Mouse (Mus musculus) hindbrain, embryonic 15.5 days (tissue): ENCODE data around the gene Acin1. TPM values are rescaled to one million over a fixed set of nuclear protein-coding genes. Genes with fewer than 3 reads are reported as not detected.

Source experiments
- ATAC-seq: fragments of 200-750 bp; cut with Nextera tagmentation; 2 replicates; pipeline ENCODE4 v1.8.0; 2017; ENCODE audit warnings: low read depth, moderate number of reproducible peaks, moderate TSS enrichment; ENCODE audit not compliant: low FRiP score
- H3K27ac ChIP-seq: fragments of 300-500 bp; sonication (generic); replicated peaks from 2 replicates; pipeline ENCODE4 v1.5.1; 2015; ENCODE audit warnings: mild to moderate bottlenecking, inconsistent platforms
- H3K27me3 ChIP-seq: fragments of 300-500 bp; sonication (generic); 2 replicates; pipeline ENCODE4 v1.6.1; 2015; ENCODE audit warnings: control low read depth, inconsistent platforms
- H3K36me3 ChIP-seq: fragments of 300-500 bp; sonication (generic); 2 replicates; pipeline ENCODE4 v1.6.1; 2015; ENCODE audit warnings: control low read depth, inconsistent platforms
- H3K4me1 ChIP-seq: fragments of 300-500 bp; sonication (generic); replicated peaks from 2 replicates; pipeline ENCODE4 v1.6.1; 2015; ENCODE audit warnings: control low read depth, inconsistent platforms
- H3K4me2 ChIP-seq: fragments of 300-500 bp; sonication (generic); 2 replicates; pipeline ENCODE4 v1.6.1; 2015; ENCODE audit warnings: moderate library complexity, mild to moderate bottlenecking, inconsistent platforms
- H3K4me3 ChIP-seq: fragments of 300-500 bp; sonication (generic); 2 replicates; pipeline ENCODE4 v1.5.1; 2015; ENCODE audit warnings: mild to moderate bottlenecking, inconsistent platforms
- H3K9ac ChIP-seq: fragments of 300-500 bp; sonication (generic); 2 replicates; pipeline ENCODE4 v1.6.1; 2015; ENCODE audit warnings: inconsistent platforms
- H3K9me3 ChIP-seq: fragments of 300-500 bp; sonication (generic); 2 replicates; pipeline ENCODE4 v1.6.1; 2016; ENCODE audit warnings: control low read depth, inconsistent platforms
- WGBS: fragments of 180-500 bp; shearing (Covaris S2); methylation state at CpG from one replicate; pipeline ENCODE4 v1.1.7; 2015; 5-methylcytosine and 5-hydroxymethylcytosine counted together
- polyA plus RNA-seq: library from polyadenylated mRNA; unstranded; fragments of >200 nt; fragmentation: Nextera tagmentation; extraction: Ambion mirVana; gene quantifications from 2 replicates; pipeline ENCODE4 v1.2.1, GENCODE M21; 2015

Gene Acin1
- polyA plus RNA-seq, 1 experiment from 2014 or later: 124 TPM

DNA sequence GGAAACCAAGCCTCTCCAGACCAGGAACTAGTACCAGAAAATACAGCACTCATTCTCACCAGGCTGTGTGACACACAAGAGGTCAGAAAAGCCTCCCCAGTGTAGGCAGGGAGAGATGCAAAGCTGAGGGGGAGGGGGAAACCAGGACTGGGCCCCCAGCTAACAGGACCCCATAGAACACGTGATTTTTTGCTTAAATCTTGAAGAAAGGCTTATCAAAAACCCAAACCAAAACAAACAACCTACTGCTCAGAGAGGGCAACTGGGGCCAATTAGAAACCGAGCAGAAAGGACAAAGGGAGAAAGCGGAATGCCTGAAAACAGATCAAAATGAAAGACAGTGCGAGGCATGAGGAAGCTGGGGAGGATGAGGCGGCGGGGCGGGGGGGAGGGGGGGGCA is 33.9 kb downstream of the Acin1 start:
- H3K27me3 ChIP-seq: no peaks in the 10 kb centered on the region
- peak overlapping the region; percentile 84 for H3K9ac ChIP-seq
- ATAC-seq: 0 out of 2 replicates have a peak, but pooled peaks have one; percentile 11
- peak overlapping the region; percentile 87 for H3K27ac ChIP-seq
- H3K4me1 ChIP-seq: peaks cover 55% of the 10 kb centered on the region
- peaks cover 59% of the 10 kb centered on the region for H3K36me3 ChIP-seq
- WGBS: 0% methylated on average over 7 of the region's 7 CpGs
- no peaks in the 10 kb centered on the region for H3K9me3 ChIP-seq
- peak overlapping the region; percentile 67 for H3K4me3 ChIP-seq
- H3K4me2 ChIP-seq: peak overlapping the region; percentile 92

DNA sequence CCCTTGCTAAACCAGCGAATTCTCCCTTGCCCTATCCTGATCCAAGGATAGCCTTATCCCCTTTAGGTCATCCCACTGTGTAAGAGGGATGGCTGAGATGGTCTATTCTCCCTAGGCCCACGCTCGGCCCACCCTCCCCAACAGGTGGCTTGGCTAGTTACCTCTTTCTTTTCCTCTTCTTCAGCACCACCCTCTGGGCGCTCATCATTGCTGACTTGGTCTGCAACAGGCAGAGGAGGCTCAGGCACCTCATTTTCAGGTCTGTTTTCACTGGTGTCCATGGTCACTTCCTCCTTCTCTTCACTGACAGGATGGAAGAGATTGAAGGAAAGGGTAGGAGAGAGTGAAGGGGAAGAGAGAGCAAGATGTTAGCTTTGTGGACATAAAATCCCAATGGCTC is 35.2 kb downstream of the Acin1 start:
- peak overlapping the region; percentile 6; the same call in 1 of the 2 replicates for H3K4me3 ChIP-seq
- H3K9ac ChIP-seq: 0 out of 2 replicates have a peak overlapping the region, but pooled peaks have one; percentile 21
- no peak; the same call in 1 of the 2 replicates for ATAC-seq
- WGBS: 73% methylated on average over 4 of the region's 4 CpGs
- H3K4me1 ChIP-seq: peaks cover 55% of the 10 kb centered on the region
- H3K9me3 ChIP-seq: no peaks in the 10 kb centered on the region
- H3K27me3 ChIP-seq: no peaks in the 10 kb centered on the region
- H3K4me2 ChIP-seq: peak overlapping the region; percentile 92
- H3K27ac ChIP-seq: peak overlapping the region; percentile 22; the same call in 1 of the 2 replicates
- peaks cover 59% of the 10 kb centered on the region for H3K36me3 ChIP-seq

- Histone ChIP-seq H3K27ac (peak overlapping the region; percentile 22; the same call in 1 of the 2 replicates), H3K4me1 (peaks cover 55% of the 10 kb centered on the region)
Measured at GRCm38 (mm10) chr14:54650621-54651454, 35.9 kb downstream of the Acin1 start.

GRCm38 (mm10) chr14:54647900-54648299 is 38.8 kb downstream of the Acin1 start:
- ATAC-seq: no peak
- Histone ChIP-seq H3K4me2 (no peak overlapping the region), H3K27ac (no peak overlapping the region), H3K9me3 (no peaks in the 10 kb centered on the region), H3K4me1 (peaks cover 47% of the 10 kb centered on the region), H3K9ac (no peak overlapping the region), H3K27me3 (no peaks in the 10 kb centered on the region), H3K4me3 (no peak overlapping the region), H3K36me3 (peaks cover 82% of the 10 kb centered on the region)
- 80% methylated on average over 4 of the region's 4 CpGs for WGBS

More at GRCm38 (mm10) chr14:54650621-54651454, 35.9 kb downstream of the Acin1 start:
- H3K9ac ChIP-seq: no peak overlapping the region
- peak overlapping the region; percentile 6; the same call in 1 of the 2 replicates for H3K4me3 ChIP-seq
- peaks cover 59% of the 10 kb centered on the region for H3K36me3 ChIP-seq
- H3K9me3 ChIP-seq: no peaks in the 10 kb centered on the region
- peak; percentile 31 for ATAC-seq
- peak overlapping the region; percentile 92 for H3K4me2 ChIP-seq
- WGBS: 64% methylated on average over 23 of the region's 23 CpGs
- no peaks in the 10 kb centered on the region for H3K27me3 ChIP-seq

DNA sequence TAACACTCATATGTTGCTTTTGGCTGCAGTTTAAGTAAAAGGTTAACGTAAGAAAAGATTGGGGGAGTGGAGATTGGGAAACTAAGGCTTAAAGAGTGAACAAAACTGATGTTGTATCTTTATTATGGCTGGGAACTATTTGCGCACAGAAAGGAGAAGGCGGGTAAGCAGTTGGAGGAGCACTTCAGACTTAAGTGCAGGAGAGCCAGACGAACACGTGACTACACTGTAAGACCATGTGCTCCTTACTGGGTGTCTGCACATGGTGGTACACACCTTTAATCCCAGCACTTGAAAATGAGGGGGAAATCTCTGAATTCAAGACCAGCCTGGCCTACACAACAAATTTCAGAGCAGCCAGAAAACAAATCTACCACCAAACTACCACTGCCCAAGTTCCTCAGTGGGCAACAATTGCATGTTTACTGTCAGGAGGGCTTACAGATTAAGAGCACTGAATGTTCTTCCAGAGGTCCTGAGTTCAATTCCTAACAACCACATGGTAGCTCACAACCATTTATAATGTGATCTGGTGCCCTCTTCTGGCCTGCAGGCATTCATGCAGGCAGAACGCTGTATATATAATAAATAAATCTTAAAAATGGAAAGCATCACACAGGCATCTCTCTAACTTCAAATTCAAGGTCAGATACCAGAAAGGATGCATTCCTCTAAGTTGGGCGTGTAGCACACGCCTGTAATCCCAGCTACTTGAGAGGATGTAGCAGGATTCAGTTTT is 39.7 kb downstream of the Acin1 start:
- Histone ChIP-seq H3K36me3 (peaks cover 90% of the 10 kb centered on the region), H3K27me3 (no peaks in the 10 kb centered on the region), H3K4me1 (peaks cover 43% of the 10 kb centered on the region), H3K4me3 (no peak overlapping the region), H3K27ac (no peak overlapping the region), H3K4me2 (no peak overlapping the region), H3K9ac (no peak overlapping the region), H3K9me3 (no peaks in the 10 kb centered on the region)
- ATAC-seq: no peak
- 94% methylated on average over 8 of the region's 8 CpGs for WGBS

DNA sequence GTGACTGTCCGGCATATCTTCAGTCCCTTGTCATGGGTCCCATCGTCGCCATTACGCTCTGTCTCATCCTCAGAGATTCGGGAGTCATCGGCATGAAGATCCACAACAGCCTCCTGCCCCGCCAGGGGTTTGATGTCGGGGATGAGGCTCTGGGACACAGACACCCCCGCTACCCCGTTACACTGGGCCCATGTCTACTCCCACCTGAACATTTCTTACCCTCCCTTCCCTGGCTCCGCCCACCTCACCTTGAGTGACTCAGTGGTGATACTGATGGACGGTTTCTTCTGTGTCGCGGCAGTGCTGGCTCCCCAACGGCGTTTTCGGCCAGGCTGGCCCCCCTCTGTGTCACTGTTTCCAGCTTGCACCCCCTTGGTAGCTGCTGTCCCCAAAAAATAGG is 40.3 kb downstream of the Acin1 start:
- Histone ChIP-seq H3K4me3 (no peak overlapping the region), H3K4me1 (peaks cover 40% of the 10 kb centered on the region), H3K36me3 (peaks cover 86% of the 10 kb centered on the region), H3K4me2 (no peak overlapping the region), H3K9me3 (no peaks in the 10 kb centered on the region), H3K27ac (no peak overlapping the region), H3K27me3 (no peaks in the 10 kb centered on the region), H3K9ac (no peak overlapping the region)
- WGBS: 96% methylated on average over 17 of the region's 17 CpGs
- ATAC-seq: no peak

- H3K4me2 ChIP-seq: no peak overlapping the region
- no peak overlapping the region for H3K4me3 ChIP-seq
- H3K27me3 ChIP-seq: no peaks in the 10 kb centered on the region
- WGBS: 95% methylated on average over 9 of the region's 9 CpGs
- no peak overlapping the region for H3K27ac ChIP-seq
- H3K4me1 ChIP-seq: peaks cover 30% of the 10 kb centered on the region
- H3K9ac ChIP-seq: no peak overlapping the region
- H3K36me3 ChIP-seq: peaks cover 69% of the 10 kb centered on the region
- no peaks in the 10 kb centered on the region for H3K9me3 ChIP-seq
- ATAC-seq: no peak
Measured at GRCm38 (mm10) chr14:54644294-54644693, 42.4 kb downstream of the Acin1 start.

DNA sequence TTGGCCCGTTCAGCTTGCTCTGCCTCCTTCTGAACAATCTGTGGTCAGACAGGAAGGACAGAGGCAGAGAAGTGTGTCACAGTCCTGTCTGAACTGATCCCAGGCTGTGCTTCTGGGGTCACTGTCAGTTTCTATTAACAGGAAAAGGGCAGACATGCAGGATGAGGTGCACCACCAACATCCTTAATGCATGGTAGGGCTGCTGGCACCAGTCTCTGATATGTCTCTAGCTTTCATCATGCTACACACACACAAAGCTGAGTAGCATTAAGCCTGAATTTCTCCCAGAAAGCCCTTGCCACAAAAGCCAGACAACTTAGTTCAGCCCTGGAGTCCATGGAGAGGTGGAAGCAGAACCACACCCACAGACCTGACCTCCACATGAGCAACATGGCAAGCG is 43.7 kb downstream of the Acin1 start:
- Histone ChIP-seq H3K4me1 (peaks cover 32% of the 10 kb centered on the region), H3K27ac (no peak overlapping the region), H3K9me3 (no peaks in the 10 kb centered on the region), H3K9ac (no peak overlapping the region), H3K4me3 (no peak overlapping the region), H3K4me2 (no peak overlapping the region), H3K36me3 (peaks cover 58% of the 10 kb centered on the region), H3K27me3 (no peaks in the 10 kb centered on the region)
- 81% methylated on average over 2 of the region's 2 CpGs for WGBS
- no peak for ATAC-seq

- no peak for ATAC-seq
- H3K9me3 ChIP-seq: no peaks in the 10 kb centered on the region
- WGBS: 79% methylated on average over 25 of the region's 25 CpGs
- H3K36me3 ChIP-seq: peaks cover 52% of the 10 kb centered on the region
- no peaks in the 10 kb centered on the region for H3K27me3 ChIP-seq
- no peak overlapping the region for H3K9ac ChIP-seq
- no peak overlapping the region for H3K4me2 ChIP-seq
- peak overlapping the region; percentile 45; the same call in 1 of the 2 replicates for H3K27ac ChIP-seq
- H3K4me3 ChIP-seq: no peak overlapping the region
- peaks cover 30% of the 10 kb centered on the region for H3K4me1 ChIP-seq
Measured at GRCm38 (mm10) chr14:54642224-54642944, 44.3 kb downstream of the Acin1 start.

DNA sequence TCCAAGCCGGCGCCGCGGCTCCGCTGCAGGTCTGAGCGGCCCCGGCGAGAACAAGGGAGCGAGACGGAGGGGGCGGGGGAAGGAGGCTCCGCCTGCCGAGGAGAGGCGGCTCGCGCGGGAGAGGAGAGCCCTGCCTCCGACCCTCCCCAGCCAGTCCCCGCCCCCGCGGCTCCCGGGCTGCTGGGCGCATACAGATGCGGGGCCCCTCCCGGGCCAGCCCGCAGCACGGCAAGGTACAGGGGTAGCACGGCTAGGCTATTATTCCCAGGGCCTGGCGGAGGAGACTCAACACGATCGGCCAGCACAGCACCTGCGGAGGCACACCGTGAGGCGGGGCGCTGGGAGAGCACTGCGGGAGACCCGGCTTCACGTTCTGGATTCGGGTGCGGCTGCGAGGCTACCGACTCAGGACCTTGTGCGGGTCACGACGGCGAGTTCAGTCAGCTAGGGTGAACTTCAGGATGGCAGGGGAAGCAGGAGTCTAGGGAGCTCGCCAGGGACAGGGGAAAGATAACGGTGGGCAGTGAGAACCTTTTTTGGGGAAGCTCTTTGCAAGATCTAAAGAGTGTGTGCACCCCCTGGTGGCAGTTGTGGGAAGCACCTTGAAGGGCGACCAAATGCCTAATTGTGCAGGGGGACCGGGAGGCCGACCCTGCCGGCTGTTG is 45.3 kb downstream of the Acin1 start, which contains the start of gene Cdh24:
TSS of gene Cdh24 (minus strand) at position 60 of the 665 bp plus-strand sequence.
- Histone ChIP-seq H3K4me1 (peaks cover 30% of the 10 kb centered on the region), H3K27me3 (no peaks in the 10 kb centered on the region)
- under 1% methylated on average over 46 of the region's 52 CpGs for WGBS

DNA sequence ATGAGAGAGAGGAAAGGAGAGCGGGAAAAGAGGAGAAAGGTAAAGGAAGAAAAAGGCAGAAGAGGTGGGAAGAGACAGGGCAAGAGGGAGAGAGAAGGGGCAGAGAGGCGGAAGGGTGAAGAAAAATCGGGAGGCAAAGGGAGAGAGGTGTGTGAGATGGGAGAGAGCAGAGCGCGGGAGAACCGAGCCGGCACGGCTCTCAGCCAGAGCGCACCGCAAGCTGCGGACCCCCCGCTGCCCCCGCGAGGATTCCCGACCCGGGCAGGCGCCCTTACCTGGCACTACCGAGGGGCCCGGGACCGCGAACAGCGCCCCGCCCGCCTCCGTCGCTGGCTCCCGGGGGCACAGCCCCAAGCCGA is 45.8 kb downstream of the Acin1 start, which contains the start of gene Gm17606:
TSS of gene Gm17606 (plus strand) at position 7 of the 359 bp plus-strand sequence.
- WGBS: 2% methylated on average over 26 of the region's 28 CpGs
- H3K9ac ChIP-seq: peak within 1 kb of the TSS; percentile 98
- H3K9me3 ChIP-seq: no peaks in the 10 kb centered on the region
- peaks cover 30% of the 10 kb centered on the region for H3K4me1 ChIP-seq
- H3K4me3 ChIP-seq: peak within 1 kb of the TSS; percentile 86
- H3K27me3 ChIP-seq: no peaks in the 10 kb centered on the region
- peak within 1 kb of the TSS; percentile 97 for H3K4me2 ChIP-seq
- ATAC-seq: no peak
- peak within 1 kb of the TSS; percentile 92 for H3K27ac ChIP-seq
- peaks cover 40% of the 10 kb centered on the region for H3K36me3 ChIP-seq

More for the DNA sequence above, 45.3 kb downstream of the Acin1 start, which contains the start of gene Cdh24:
- Histone ChIP-seq H3K4me3 (peak within 1 kb of the TSS; percentile 86), H3K4me2 (peak within 1 kb of the TSS; percentile 97), H3K36me3 (peaks cover 42% of the 10 kb centered on the region), H3K27ac (peak within 1 kb of the TSS; percentile 92), H3K9ac (peak within 1 kb of the TSS; percentile 98), H3K9me3 (no peaks in the 10 kb centered on the region)
- peak; percentile 92 for ATAC-seq
